Mouse (Mus musculus): ENCODE data around the gene Msrb2. TPM values are rescaled to one million over a fixed set of nuclear protein-coding genes. Genes with fewer than 3 reads are reported as not detected.

The Msrb2 gene
- total RNA-seq, 4 experiments from 2014 or later = 63.9 to 73.6 (median 69.8) TPM

Other genes with a start within 250 kb of the Msrb2 start
- gene Armc3, start 172.1 kb upstream of the Msrb2 start, total RNA-seq (2022) = not detected
- not detected for gene Ptf1a, start 74.2 kb downstream of the Msrb2 start, total RNA-seq (2022)
- not detected for gene 4921504E06Rik, start 182.5 kb downstream of the Msrb2 start, total RNA-seq (2022)